Mouse (Mus musculus) myocyte (in vitro differentiated cells): ENCODE measurements around the gene Dpp4. TPM values are rescaled to one million over a fixed set of nuclear protein-coding genes. Genes with fewer than 3 reads are reported as not detected.

Experiments used
- H3K27me3 ChIP-seq: one replicate; pipeline ENCODE4 v1.6.1; 2011; ENCODE audit not compliant: control insufficient read depth, insufficient read depth, insufficient read length
- H3K36me3 ChIP-seq: one replicate; pipeline ENCODE4 v1.6.1; 2011; ENCODE audit not compliant: control insufficient read depth, insufficient read depth
- H3K4me2 ChIP-seq: one replicate; pipeline ENCODE4 v1.6.1; 2011; ENCODE audit warnings: low read depth, control low read depth
- H3K4me3 ChIP-seq: one replicate; pipeline ENCODE4 v1.5.1; 2011; ENCODE audit warnings: mild to moderate bottlenecking, control low read depth, moderate library complexity
- H3K79me2 ChIP-seq: one replicate; pipeline ENCODE4 v1.6.1; 2011; ENCODE audit not compliant: control insufficient read depth, insufficient read depth
- H3ac ChIP-seq: one replicate; pipeline ENCODE4 v1.6.1; 2011; ENCODE audit not compliant: control insufficient read depth, insufficient read length
- CEBPB ChIP-seq: IDR thresholded peaks from 2 replicates; pipeline ENCODE4 v1.6.1; 2011; ENCODE audit warnings: mild to moderate bottlenecking, moderate library complexity; ENCODE audit not compliant: poor library complexity, insufficient read depth, severe bottlenecking
- E2F4 ChIP-seq: IDR thresholded peaks from one replicate; pipeline ENCODE4 v1.6.1; 2011; ENCODE audit warnings: mild to moderate bottlenecking, control low read depth, moderate library complexity; ENCODE audit not compliant: insufficient read depth
- MAX ChIP-seq: IDR thresholded peaks from one replicate; pipeline ENCODE4 v1.6.1; 2011; ENCODE audit warnings: low read depth, mild to moderate bottlenecking, control low read depth
- MYOD1 ChIP-seq, 3 experiments: IDR thresholded peaks; one replicate each; pipeline ENCODE4 v1.6.1; 2011; ENCODE audit warnings: control low read depth in 2 of 3, low read depth in 2 of 3, mild to moderate bottlenecking in 2 of 3, moderate library complexity in 1 of 3; ENCODE audit not compliant: insufficient read length in 2 of 3, control insufficient read depth in 1 of 3
- MYOG ChIP-seq, 3 experiments: IDR thresholded peaks; one replicate each; pipeline ENCODE4 v1.6.1; 2011; ENCODE audit warnings: control low read depth in 2 of 3, low read depth in 2 of 3, mild to moderate bottlenecking in 2 of 3; ENCODE audit not compliant: insufficient read length in 2 of 3, control insufficient read depth in 1 of 3, insufficient read depth in 1 of 3
- POLR2A ChIP-seq: IDR thresholded peaks from one replicate; pipeline ENCODE4 v1.6.1; 2011; ENCODE audit warnings: low read depth, mild to moderate bottlenecking, control low read depth, moderate library complexity; ENCODE audit not compliant: insufficient read length
- POLR2AphosphoS2 ChIP-seq: IDR thresholded peaks from one replicate; pipeline ENCODE4 v1.6.1; 2011; ENCODE audit warnings: low read depth, control low read depth; ENCODE audit not compliant: insufficient read length
- REST ChIP-seq: IDR thresholded peaks from one replicate; pipeline ENCODE4 v1.6.1; 2011; ENCODE audit warnings: mild to moderate bottlenecking, control low read depth, moderate library complexity; ENCODE audit not compliant: insufficient read depth, insufficient read length
- SRF ChIP-seq: IDR thresholded peaks from one replicate; pipeline ENCODE4 v1.6.1; 2011; ENCODE audit warnings: low read depth; ENCODE audit not compliant: control insufficient read depth, insufficient read length
- TCF12 ChIP-seq: IDR thresholded peaks from one replicate; pipeline ENCODE4 v1.6.1; 2011; ENCODE audit warnings: mild to moderate bottlenecking, control low read depth; ENCODE audit not compliant: poor library complexity, insufficient read depth, severe bottlenecking
- TCF3 ChIP-seq: IDR thresholded peaks from one replicate; pipeline ENCODE4 v1.6.1; 2011; ENCODE audit warnings: low read depth, control low read depth; ENCODE audit not compliant: insufficient read length
- USF1 ChIP-seq: IDR thresholded peaks from one replicate; pipeline ENCODE4 v1.6.1; 2011; ENCODE audit warnings: low read depth, mild to moderate bottlenecking, control low read depth, moderate library complexity
- polyA plus RNA-seq: library from polyadenylated mRNA; unstranded; fragments of >200 nt; fragmentation: generic; extraction: Trizol; gene quantifications from one replicate; pipeline ENCODE4 v1.2.1, GENCODE M21; 2012; ENCODE audit warnings: missing spikeins

Dpp4 gene
- polyA plus RNA-seq, 1 experiment: not detected

DNA sequence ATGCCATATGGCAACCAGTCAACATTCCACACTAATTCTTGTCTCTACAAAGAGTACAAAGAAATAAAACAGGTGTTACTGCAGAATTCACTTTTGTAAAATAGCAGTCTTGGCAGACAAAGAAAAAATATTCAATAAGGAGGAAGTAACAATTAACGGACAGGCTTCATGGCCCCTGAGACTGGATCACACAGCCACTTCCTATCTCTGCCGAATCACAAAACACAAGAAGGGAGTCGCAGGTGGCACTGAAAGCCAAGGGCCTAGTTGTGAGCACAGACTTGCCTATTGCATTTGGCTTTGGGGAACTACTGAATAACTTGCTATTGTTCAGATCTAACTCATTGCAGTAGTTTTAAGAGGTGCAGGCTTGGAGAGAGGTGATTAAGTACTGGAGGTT is 19.9 kb downstream of the Dpp4 start:
- H3K4me3 ChIP-seq: no peak overlapping the region
- no peak overlapping the region for H3K4me2 ChIP-seq
- H3K36me3 ChIP-seq: no peaks in the 10 kb centered on the region
- H3K27me3 ChIP-seq: no peaks in the 10 kb centered on the region
- H3K79me2 ChIP-seq: no peaks in the 10 kb centered on the region
- TF ChIP-seq MYOG (IDR thresholded peaks at IDR 0.05; ENCODE audit: control insufficient read depth in 1 of 3, insufficient read depth in 1 of 3, insufficient read length in 2 of 3, low read depth in 2 of 3): no peak
- no peak for TF ChIP-seq SRF
- no peak for TF ChIP-seq TCF12
- no peak for TF ChIP-seq CEBPB
- TF ChIP-seq REST: no peak
- TF ChIP-seq POLR2AphosphoS2: no peak
- TF ChIP-seq TCF3: no peak
- TF ChIP-seq USF1: no peak
- no peak overlapping the region for H3ac ChIP-seq

DNA sequence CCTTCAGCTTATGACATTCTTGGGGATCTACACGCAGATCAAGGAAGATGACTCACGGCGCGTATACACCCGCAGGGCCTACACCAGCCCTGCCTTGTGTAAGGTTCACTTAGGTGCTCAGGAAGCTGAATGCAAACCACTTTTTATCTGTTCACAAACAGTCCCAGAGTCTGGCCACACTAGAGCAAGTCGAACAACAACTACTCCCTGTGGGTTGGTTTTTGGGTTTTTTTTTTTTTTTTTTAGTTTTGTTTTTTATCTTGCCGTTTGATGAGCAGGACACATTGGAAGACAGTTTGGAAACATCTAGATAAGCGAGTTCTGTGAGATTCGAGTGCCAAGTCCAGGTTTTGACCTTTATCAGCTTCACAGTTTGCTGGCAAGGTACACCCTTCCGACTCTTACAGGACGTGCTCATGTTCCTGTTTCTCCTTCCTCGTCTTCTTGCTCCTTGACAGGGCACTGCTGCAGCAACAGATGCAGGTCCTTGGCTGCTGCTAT is 21.0 kb downstream of the Dpp4 start:
- Histone ChIP-seq H3K4me3 (no peak overlapping the region), H3K4me2 (no peak overlapping the region), H3ac (no peak overlapping the region), H3K36me3 (no peaks in the 10 kb centered on the region), H3K27me3 (no peaks in the 10 kb centered on the region), H3K79me2 (no peaks in the 10 kb centered on the region)
- TF ChIP-seq MYOG (IDR thresholded peaks at IDR 0.05; ENCODE audit: control insufficient read depth in 1 of 3, insufficient read depth in 1 of 3, insufficient read length in 2 of 3, low read depth in 2 of 3): no peak
- TF ChIP-seq E2F4: no peak
- TF ChIP-seq TCF12: no peak
- TF ChIP-seq CEBPB: no peak
- no peak for TF ChIP-seq SRF
- TF ChIP-seq REST: no peak
- no peak for TF ChIP-seq MYOD1 (IDR thresholded peaks at IDR 0.05; ENCODE audit: control insufficient read depth in 1 of 3, insufficient read length in 2 of 3, low read depth in 2 of 3)

DNA sequence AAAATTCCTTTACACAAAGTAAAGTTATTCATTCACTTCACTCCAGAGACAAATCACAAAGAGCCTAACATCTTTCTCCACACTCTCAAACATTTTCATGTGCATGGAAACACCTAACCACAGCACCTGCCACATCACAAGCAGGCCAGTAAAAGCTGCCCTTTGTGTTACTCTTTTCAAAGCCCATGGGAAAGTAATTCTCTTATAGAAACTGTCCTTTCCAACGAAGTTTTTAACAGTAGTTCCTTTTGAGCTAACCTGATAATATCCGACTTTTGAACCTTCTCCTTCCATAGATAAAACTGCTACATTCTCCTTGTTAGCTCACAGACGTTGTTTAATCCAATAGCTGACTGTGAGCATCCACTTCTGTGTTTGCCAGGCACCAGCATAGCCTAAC is 21.7 kb downstream of the Dpp4 start:
- no peak overlapping the region for H3ac ChIP-seq
- no peak overlapping the region for H3K4me2 ChIP-seq
- no peaks in the 10 kb centered on the region for H3K27me3 ChIP-seq
- H3K4me3 ChIP-seq: no peak overlapping the region
- H3K36me3 ChIP-seq: no peaks in the 10 kb centered on the region
- TF ChIP-seq USF1 (no peak), MAX (no peak), E2F4 (no peak), POLR2A (no peak), SRF (no peak), MYOG (IDR thresholded peaks at IDR 0.05; ENCODE audit: control insufficient read depth in 1 of 3, insufficient read depth in 1 of 3, insufficient read length in 2 of 3, low read depth in 2 of 3) (no peak), POLR2AphosphoS2 (no peak), MYOD1 (IDR thresholded peaks at IDR 0.05; ENCODE audit: control insufficient read depth in 1 of 3, insufficient read length in 2 of 3, low read depth in 2 of 3) (no peak)
- no peaks in the 10 kb centered on the region for H3K79me2 ChIP-seq

DNA sequence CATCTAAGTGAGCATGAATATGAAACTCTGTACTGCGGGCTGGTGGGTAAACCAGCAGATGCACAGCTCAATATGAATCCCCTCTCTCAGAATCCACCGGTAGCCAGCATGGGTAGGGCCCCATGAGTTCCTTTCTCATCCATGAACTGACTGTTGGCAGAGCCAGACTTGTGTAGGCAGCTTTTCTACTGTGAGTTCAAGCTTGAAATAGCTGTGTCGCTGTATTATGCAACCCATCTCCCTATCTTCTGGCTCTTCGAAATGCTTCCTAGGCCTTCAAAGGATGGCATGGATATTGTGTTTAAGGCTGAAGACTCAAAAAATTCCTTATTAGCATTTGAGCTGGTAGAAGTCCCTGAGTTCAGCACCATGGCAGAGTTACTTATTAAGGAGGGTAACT is 23.2 kb downstream of the Dpp4 start:
- H3K4me2 ChIP-seq: no peak overlapping the region
- no peak overlapping the region for H3K4me3 ChIP-seq
- H3K27me3 ChIP-seq: no peaks in the 10 kb centered on the region
- H3K36me3 ChIP-seq: no peaks in the 10 kb centered on the region
- TF ChIP-seq TCF12 (no peak), POLR2AphosphoS2 (no peak), MAX (no peak), TCF3 (no peak), SRF (no peak), CEBPB (no peak), MYOD1 (IDR thresholded peaks at IDR 0.05; ENCODE audit: control insufficient read depth in 1 of 3, insufficient read length in 2 of 3, low read depth in 2 of 3) (no peak), POLR2A (no peak), USF1 (no peak), E2F4 (no peak), REST (no peak), MYOG (IDR thresholded peaks at IDR 0.05; ENCODE audit: control insufficient read depth in 1 of 3, insufficient read depth in 1 of 3, insufficient read length in 2 of 3, low read depth in 2 of 3) (no peak)
- no peaks in the 10 kb centered on the region for H3K79me2 ChIP-seq
- H3ac ChIP-seq: no peak overlapping the region

DNA sequence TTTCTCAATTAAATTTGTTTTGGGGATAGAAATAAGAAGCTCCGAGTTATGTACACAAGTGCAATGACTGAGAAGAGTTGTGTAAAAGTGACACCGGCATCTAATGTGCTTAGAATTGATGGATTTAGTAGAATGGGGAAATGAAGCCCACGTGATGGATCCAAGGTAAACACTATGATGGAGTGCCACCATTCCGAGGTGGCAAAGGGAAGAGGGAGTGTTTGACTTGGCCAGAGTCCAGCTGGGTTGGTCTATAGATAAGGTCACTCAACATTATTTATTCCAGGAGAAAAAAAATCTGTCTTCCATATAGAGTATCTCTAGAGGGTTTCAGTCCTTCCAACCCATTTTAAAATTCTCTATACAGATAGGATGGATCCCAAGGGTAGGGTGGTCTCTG is 28.8 kb downstream of the Dpp4 start:
- Histone ChIP-seq H3K4me3 (no peak overlapping the region), H3K27me3 (no peaks in the 10 kb centered on the region), H3ac (no peak overlapping the region), H3K79me2 (no peaks in the 10 kb centered on the region), H3K36me3 (no peaks in the 10 kb centered on the region), H3K4me2 (no peak overlapping the region)
- TF ChIP-seq POLR2AphosphoS2 (no peak), POLR2A (no peak), MYOD1 (IDR thresholded peaks at IDR 0.05; ENCODE audit: control insufficient read depth in 1 of 3, insufficient read length in 2 of 3, low read depth in 2 of 3) (no peak), REST (no peak), MYOG (IDR thresholded peaks at IDR 0.05; ENCODE audit: control insufficient read depth in 1 of 3, insufficient read depth in 1 of 3, insufficient read length in 2 of 3, low read depth in 2 of 3) (no peak), CEBPB (no peak), USF1 (no peak), MAX (no peak), TCF3 (no peak), TCF12 (no peak)
